Mouse (Mus musculus) liver, postnatal 0 days (tissue): ENCODE measurements around the gene S100a11. TPM values are rescaled to one million over a fixed set of nuclear protein-coding genes. Genes with fewer than 3 reads are reported as not detected.
"Not testable (repeated sequence)": the region's sequence is repeated elsewhere in the genome, so short reads cannot be mapped to it uniquely, and the experiment has no call there.

Experiments
- ATAC-seq: fragments of 200-750 bp; cut with Nextera tagmentation; 2 replicates; pipeline ENCODE4 v1.8.0; 2017; ENCODE audit warnings: mild to moderate bottlenecking, moderate library complexity
- DNase-seq: peaks from one replicate; pipeline ENCODE4 v3.0.0-alpha.2; 2016
- H3K27ac ChIP-seq: fragments of 300-500 bp; sonication (generic); 2 replicates; pipeline ENCODE4 v1.5.1; 2014; ENCODE audit warnings: antibody characterized with exemption, moderate library complexity, mild to moderate bottlenecking, low read depth
- H3K27me3 ChIP-seq: fragments of 300-500 bp; sonication (generic); 2 replicates; pipeline ENCODE4 v1.6.1; 2014; ENCODE audit warnings: low read length, control low read depth, mixed read lengths; ENCODE audit not compliant: insufficient read depth
- H3K36me3 ChIP-seq: fragments of 300-500 bp; sonication (generic); replicated peaks from 2 replicates; pipeline ENCODE4 v1.6.1; 2014; ENCODE audit warnings: mild to moderate bottlenecking, control low read depth, low read length, moderate library complexity, mixed read lengths; ENCODE audit not compliant: insufficient read depth
- H3K4me1 ChIP-seq: fragments of 300-500 bp; sonication (generic); 2 replicates; pipeline ENCODE4 v1.6.1; 2014; ENCODE audit warnings: antibody characterized with exemption, mild to moderate bottlenecking, control low read depth; ENCODE audit not compliant: insufficient read depth
- H3K4me2 ChIP-seq: fragments of 300-500 bp; sonication (generic); 2 replicates; pipeline ENCODE4 v1.6.1; 2014; ENCODE audit warnings: low read depth, mild to moderate bottlenecking, low read length, moderate library complexity, mixed read lengths
- H3K4me3 ChIP-seq: fragments of 300-500 bp; sonication (generic); 2 replicates; pipeline ENCODE4 v1.5.1; 2014; ENCODE audit warnings: low read depth, low read length
- H3K9ac ChIP-seq: fragments of 300-500 bp; sonication (generic); replicated peaks from 2 replicates; pipeline ENCODE4 v1.6.1; 2014; ENCODE audit warnings: mild to moderate bottlenecking, moderate library complexity
- H3K9me3 ChIP-seq: fragments of 300-500 bp; sonication (generic); 2 replicates; pipeline ENCODE4 v1.6.1; 2016; ENCODE audit warnings: mild to moderate bottlenecking, control low read depth, low read length, mixed read lengths
- CTCF ChIP-seq: sonication (generic); IDR thresholded peaks from 2 replicates; pipeline ENCODE4 v1.5.1; 2016; ENCODE audit warnings: antibody characterized with exemption, low read depth
- EP300 ChIP-seq: IDR thresholded peaks from 2 replicates; pipeline ENCODE4 v1.6.1; 2016; ENCODE audit warnings: antibody characterized with exemption, low read depth, mild to moderate bottlenecking
- WGBS: fragments of 180-500 bp; shearing (Covaris S2); extraction: QIAGEN DNeasy Blood & Tissue Kit; methylation state at CpG from one replicate; pipeline ENCODE4 v1.1.7; 2014; ENCODE audit not compliant: insufficient replicate concordance; 5-methylcytosine and 5-hydroxymethylcytosine counted together
- polyA plus RNA-seq: library from polyadenylated mRNA; unstranded; fragments of >200 nt; fragmentation: Nextera tagmentation; extraction: Ambion mirVana; gene quantifications from 2 replicates; pipeline ENCODE4 v1.2.1, GENCODE M21; 2015

Gene S100a11
- polyA plus RNA-seq, 1 experiment from 2014 or later, result 336 TPM

GRCm38 (mm10) chr3:93493992-93494391, 26.3 kb upstream of the S100a11 start:
- H3K27me3 ChIP-seq, result no peaks in the 10 kb centered on the region
- TF ChIP-seq CTCF (peak; percentile 93), EP300 (no peak)
- H3K9ac ChIP-seq, result no peak overlapping the region
- H3K4me1 ChIP-seq, result no peaks in the 10 kb centered on the region
- WGBS, result 1% methylated on average over 4 of the region's 4 CpGs
- H3K9me3 ChIP-seq, result no peaks in the 10 kb centered on the region
- H3K4me2 ChIP-seq, result no peak overlapping the region
- H3K36me3 ChIP-seq, result no peaks in the 10 kb centered on the region
- H3K4me3 ChIP-seq, result no peak overlapping the region
- H3K27ac ChIP-seq, result no peak overlapping the region
- DNase-seq, result peak; percentile 27
- peak; percentile 66 for ATAC-seq

- not testable (repeated sequence) for H3K27ac ChIP-seq, H3K4me3 ChIP-seq, H3K36me3 ChIP-seq, H3K4me2 ChIP-seq, H3K4me1 ChIP-seq, H3K27me3 ChIP-seq, ATAC-seq, H3K9me3 ChIP-seq, DNase-seq, H3K9ac ChIP-seq
- WGBS, result 36% methylated on average over 5 of the region's 5 CpGs
Measured at GRCm38 (mm10) chr3:93494774-93495173, 25.5 kb upstream of the S100a11 start.

- DNase-seq (no peak), ATAC-seq (no peak)
- Histone ChIP-seq H3K4me3 (no peak overlapping the region), H3K9me3 (no peaks in the 10 kb centered on the region), H3K27me3 (no peaks in the 10 kb centered on the region), H3K9ac (no peak overlapping the region), H3K4me1 (no peaks in the 10 kb centered on the region), H3K4me2 (no peak overlapping the region), H3K27ac (no peak overlapping the region), H3K36me3 (no peaks in the 10 kb centered on the region)
- 62% methylated on average over 3 of the region's 3 CpGs for WGBS
- TF ChIP-seq EP300 (no peak), CTCF (no peak)
Measured at GRCm38 (mm10) chr3:93497131-93497530, 23.2 kb upstream of the S100a11 start.

- no peak for ATAC-seq
- no peak for DNase-seq
- no peak overlapping the region for H3K4me3 ChIP-seq
- no peak overlapping the region for H3K4me2 ChIP-seq
- H3K27ac ChIP-seq, result no peak overlapping the region
- no peak overlapping the region for H3K9ac ChIP-seq
- no peak for TF ChIP-seq EP300
- TF ChIP-seq CTCF, result no peak
- H3K36me3 ChIP-seq, result no peaks in the 10 kb centered on the region
- no peaks in the 10 kb centered on the region for H3K4me1 ChIP-seq
- H3K9me3 ChIP-seq, result no peaks in the 10 kb centered on the region
- no peaks in the 10 kb centered on the region for H3K27me3 ChIP-seq
Measured at GRCm38 (mm10) chr3:93499129-93499528, 21.2 kb upstream of the S100a11 start.

- no peaks in the 10 kb centered on the region for H3K9me3 ChIP-seq
- H3K27me3 ChIP-seq, result no peaks in the 10 kb centered on the region
- WGBS, result 76% methylated on average over 7 of the region's 7 CpGs
- no peak for TF ChIP-seq CTCF
- no peak for TF ChIP-seq EP300
- H3K9ac ChIP-seq, result no peak overlapping the region
- no peaks in the 10 kb centered on the region for H3K36me3 ChIP-seq
- no peaks in the 10 kb centered on the region for H3K4me1 ChIP-seq
- DNase-seq (no peak), ATAC-seq (no peak)
- H3K4me3 ChIP-seq, result no peak overlapping the region
- no peak overlapping the region for H3K4me2 ChIP-seq
- no peak overlapping the region for H3K27ac ChIP-seq
Measured at GRCm38 (mm10) chr3:93504536-93505189, 15.6 kb upstream of the S100a11 start.

GRCm38 (mm10) chr3:93505960-93506863, 14.1 kb upstream of the S100a11 start:
- ATAC-seq (peak; percentile 84), DNase-seq (peak; percentile 64)
- Histone ChIP-seq H3K36me3 (no peaks in the 10 kb centered on the region), H3K27me3 (no peaks in the 10 kb centered on the region), H3K27ac (peak overlapping the region; percentile 60), H3K4me3 (0 out of 2 replicates have a peak overlapping the region, but pooled peaks have one; percentile 10), H3K4me1 (no peaks in the 10 kb centered on the region), H3K9me3 (no peaks in the 10 kb centered on the region), H3K9ac (no peak overlapping the region), H3K4me2 (peak overlapping the region; percentile 38)
- whole genome bisulfite sequencing, result 25% methylated on average over 30 of the region's 30 CpGs
- no peak for TF ChIP-seq CTCF
- TF ChIP-seq EP300, result 0 out of 2 replicates have a peak, but pooled peaks have one; percentile 17
